Mouse (Mus musculus) neural tube, embryonic 12.5 days (tissue): ENCODE results near the gene Eif4g3. TPM values are rescaled to one million over a fixed set of nuclear protein-coding genes. Genes with fewer than 3 reads are reported as not detected.

Experiments
- ATAC-seq: fragments of 200-750 bp; cut with Nextera tagmentation; 2 replicates; pipeline ENCODE4 v1.8.0; 2017; ENCODE audit warnings: low read depth, mild to moderate bottlenecking, moderate TSS enrichment, moderate library complexity; ENCODE audit not compliant: low FRiP score
- H3K27ac ChIP-seq: fragments of 300-500 bp; sonication (generic); 2 replicates; pipeline ENCODE4 v1.5.1; 2016
- H3K27me3 ChIP-seq: fragments of 300-500 bp; sonication (generic); replicated peaks from 2 replicates; pipeline ENCODE4 v1.6.1; 2016; ENCODE audit warnings: mild to moderate bottlenecking
- H3K36me3 ChIP-seq: fragments of 300-500 bp; sonication (generic); 2 replicates; pipeline ENCODE4 v1.6.1; 2016; ENCODE audit warnings: mild to moderate bottlenecking
- H3K4me1 ChIP-seq: fragments of 300-500 bp; sonication (generic); 2 replicates; pipeline ENCODE4 v1.6.1; 2016
- H3K4me2 ChIP-seq: fragments of 300-500 bp; sonication (generic); replicated peaks from 2 replicates; pipeline ENCODE4 v1.6.1; 2016; ENCODE audit warnings: mild to moderate bottlenecking
- H3K4me3 ChIP-seq: fragments of 300-500 bp; sonication (generic); 2 replicates; pipeline ENCODE4 v1.5.1; 2016
- H3K9ac ChIP-seq: fragments of 300-500 bp; sonication (generic); 2 replicates; pipeline ENCODE4 v1.6.1; 2016; ENCODE audit warnings: mild to moderate bottlenecking
- H3K9me3 ChIP-seq: fragments of 300-500 bp; sonication (generic); 2 replicates; pipeline ENCODE4 v1.6.1; 2016; ENCODE audit warnings: mild to moderate bottlenecking
- WGBS: fragments of 180-500 bp; shearing (Covaris S2); methylation state at CpG from one replicate; pipeline ENCODE4 v1.1.7; 2016; 5-methylcytosine and 5-hydroxymethylcytosine counted together
- polyA plus RNA-seq: library from polyadenylated mRNA; unstranded; fragments of >200 nt; fragmentation: Nextera tagmentation; extraction: Ambion mirVana; gene quantifications from 2 replicates; pipeline ENCODE4 v1.2.1, GENCODE M21; 2016

Gene Eif4g3
- polyA plus RNA-seq, 1 experiment from 2014 or later, result 60.4 TPM

DNA sequence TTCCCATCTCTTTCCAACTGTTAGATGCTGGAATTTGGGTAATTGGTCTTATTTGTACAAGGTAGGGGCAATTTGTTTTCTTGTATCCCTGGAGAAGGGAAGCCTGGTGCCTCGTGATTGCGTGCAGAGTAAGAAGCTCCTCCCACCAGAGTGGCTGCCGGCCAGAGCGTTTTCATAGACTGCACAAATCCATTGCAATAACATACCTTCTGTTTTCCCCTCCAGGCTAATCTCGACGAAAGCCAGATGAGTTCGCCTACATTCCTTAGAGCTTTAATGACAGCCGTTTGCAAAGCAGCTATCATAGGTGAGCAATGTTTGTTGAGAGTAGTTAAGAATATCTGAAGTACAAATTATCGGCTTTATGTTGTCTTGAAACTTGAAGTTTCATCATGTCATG is 208.9 kb downstream of the Eif4g3 start:
- Histone ChIP-seq H3K27me3 (no peaks in the 10 kb centered on the region), H3K36me3 (peaks cover 82% of the 10 kb centered on the region), H3K4me1 (no peaks in the 10 kb centered on the region), H3K9ac (no peak overlapping the region), H3K4me3 (no peak overlapping the region), H3K9me3 (no peaks in the 10 kb centered on the region), H3K27ac (no peak overlapping the region), H3K4me2 (no peak overlapping the region)
- ATAC-seq, result no peak
- WGBS, result 89% methylated on average over 9 of the region's 9 CpGs

DNA sequence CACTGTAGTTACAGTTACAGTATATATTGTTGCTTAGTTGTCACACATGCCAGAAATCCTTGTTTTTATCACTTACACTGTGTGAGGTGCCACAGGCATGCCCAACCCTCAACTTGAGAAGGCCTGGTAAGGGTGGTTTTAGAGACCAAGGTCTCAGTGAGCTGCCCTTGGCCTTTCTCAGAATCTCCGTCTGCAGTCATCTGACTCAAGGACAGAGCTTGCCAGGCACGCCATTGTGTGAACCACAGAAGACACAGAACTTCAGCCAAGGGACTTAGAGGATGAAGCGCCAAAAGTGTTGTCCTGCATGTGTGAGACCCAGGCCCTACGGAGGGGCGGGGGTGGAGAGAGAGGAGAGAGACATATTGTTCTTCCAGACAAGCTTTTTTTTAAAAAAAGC is 217.3 kb downstream of the Eif4g3 start:
- ATAC-seq, result no peak
- 96% methylated on average over 5 of the region's 5 CpGs for WGBS
- peaks cover 41% of the 10 kb centered on the region for H3K36me3 ChIP-seq
- no peak overlapping the region for H3K4me3 ChIP-seq
- no peaks in the 10 kb centered on the region for H3K9me3 ChIP-seq
- no peaks in the 10 kb centered on the region for H3K4me1 ChIP-seq
- no peak overlapping the region for H3K9ac ChIP-seq
- H3K27me3 ChIP-seq, result no peaks in the 10 kb centered on the region
- H3K4me2 ChIP-seq, result no peak overlapping the region
- H3K27ac ChIP-seq, result no peak overlapping the region

DNA sequence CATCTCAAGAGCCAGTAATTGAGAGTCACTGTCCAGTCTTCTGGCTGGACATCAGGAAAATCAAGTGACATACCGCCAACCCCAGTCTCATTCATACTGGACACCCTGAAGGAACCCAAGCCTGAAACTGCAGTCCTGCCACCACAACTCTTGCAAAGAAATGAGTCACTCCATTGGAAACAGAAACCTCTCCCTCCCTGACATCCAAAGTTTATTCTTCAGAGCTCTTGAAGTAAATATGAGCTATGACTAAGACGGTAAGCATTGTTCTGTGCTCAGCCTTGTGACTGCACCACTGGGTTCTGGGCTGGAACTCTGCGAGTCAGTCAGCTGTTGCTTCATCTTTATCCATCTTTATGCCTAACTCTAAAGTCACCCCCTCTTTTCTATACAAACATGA is 221.0 kb downstream of the Eif4g3 start:
- Histone ChIP-seq H3K4me2 (no peak overlapping the region), H3K36me3 (peaks cover 14% of the 10 kb centered on the region), H3K9ac (no peak overlapping the region), H3K4me1 (peaks cover 16% of the 10 kb centered on the region), H3K27ac (no peak overlapping the region), H3K4me3 (no peak overlapping the region), H3K9me3 (no peaks in the 10 kb centered on the region), H3K27me3 (no peaks in the 10 kb centered on the region)
- 91% methylated on average over 3 of the region's 3 CpGs for WGBS
- no peak for ATAC-seq

DNA sequence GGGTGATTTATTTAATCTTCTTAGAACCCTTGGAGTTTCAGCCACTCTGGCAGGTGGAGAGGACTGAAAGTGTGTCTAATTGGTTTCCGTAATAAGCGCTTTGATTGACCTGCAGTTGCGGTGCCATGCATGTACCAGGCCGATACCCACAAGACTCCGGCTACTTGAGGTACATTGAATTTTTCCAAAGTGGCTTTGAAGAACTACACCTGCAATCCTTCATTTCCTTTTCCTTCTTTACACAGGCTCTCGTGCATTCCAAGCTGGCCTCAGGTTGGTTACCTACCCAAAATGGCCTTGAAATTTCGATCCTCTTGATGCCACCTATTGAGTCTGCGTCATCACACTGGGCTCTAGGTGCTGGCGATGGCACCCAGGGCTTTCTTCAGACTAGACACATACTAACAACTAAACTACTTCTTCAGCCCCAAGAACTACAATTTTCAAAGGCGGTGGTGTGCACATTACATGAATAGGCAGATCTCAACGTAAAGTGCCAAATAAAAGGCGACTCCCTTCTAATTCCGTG is 222.9 kb downstream of the Eif4g3 start:
- peak overlapping the region; percentile 71 for H3K4me2 ChIP-seq
- H3K9ac ChIP-seq, result peak overlapping the region; percentile 96
- no peaks in the 10 kb centered on the region for H3K36me3 ChIP-seq
- ATAC-seq, result no peak
- H3K4me1 ChIP-seq, result peaks cover 27% of the 10 kb centered on the region
- WGBS, result 48% methylated on average over 13 of the region's 13 CpGs
- peak overlapping the region; percentile 98 for H3K27ac ChIP-seq
- no peaks in the 10 kb centered on the region for H3K9me3 ChIP-seq
- H3K4me3 ChIP-seq, result peak overlapping the region; percentile 99
- no peaks in the 10 kb centered on the region for H3K27me3 ChIP-seq

DNA sequence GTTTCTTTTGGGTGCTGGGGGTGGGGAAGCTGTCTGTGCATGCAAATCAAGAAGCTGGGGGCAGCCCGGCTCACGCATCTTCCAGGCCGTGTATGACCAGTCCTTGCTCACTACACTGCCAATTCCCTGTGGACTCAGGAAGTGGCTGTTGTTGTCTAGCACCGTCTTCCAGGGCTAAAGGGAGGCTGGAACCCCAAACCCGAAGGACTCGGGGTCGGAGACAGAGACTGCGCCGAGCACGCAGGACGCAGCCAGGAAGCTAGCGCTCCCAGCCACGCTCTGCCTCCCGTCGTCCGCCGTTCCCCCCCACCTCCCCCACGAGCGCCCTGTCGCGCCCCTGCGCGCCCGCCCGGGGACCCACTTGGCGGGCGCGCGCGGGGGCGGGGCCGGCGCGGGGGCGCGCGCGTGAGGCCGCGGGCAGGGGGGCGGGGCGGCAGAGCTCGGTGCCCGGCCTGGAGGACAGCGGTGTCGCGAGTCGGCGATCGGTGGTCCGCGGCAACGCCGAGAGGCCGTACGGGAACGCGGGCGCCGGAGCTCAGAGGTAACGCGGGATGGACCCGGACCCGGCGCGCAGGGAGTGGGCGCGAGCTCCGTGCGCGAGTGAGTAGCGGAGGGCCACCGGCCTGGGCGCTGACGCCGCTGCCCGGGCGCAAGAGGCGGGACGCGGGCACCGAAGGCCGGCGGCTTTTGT is 223.5 kb downstream of the Eif4g3 start, which contains the start of gene Hp1bp3:
Gene Hp1bp3, plus strand, starts transcription at position 97 of the 691 bp plus-strand sequence.
- H3K27me3 ChIP-seq, result no peaks in the 10 kb centered on the region
- H3K9me3 ChIP-seq, result no peaks in the 10 kb centered on the region
- H3K36me3 ChIP-seq, result no peaks in the 10 kb centered on the region
- H3K9ac ChIP-seq, result peak within 1 kb of the TSS; percentile 96
- WGBS, result under 1% methylated on average over 76 of the region's 84 CpGs
- H3K4me2 ChIP-seq, result peak within 1 kb of the TSS; percentile 71
- H3K4me3 ChIP-seq, result peak within 1 kb of the TSS; percentile 99
- H3K27ac ChIP-seq, result peak within 1 kb of the TSS; percentile 98
- peaks cover 27% of the 10 kb centered on the region for H3K4me1 ChIP-seq
- peak; percentile 85 for ATAC-seq

DNA sequence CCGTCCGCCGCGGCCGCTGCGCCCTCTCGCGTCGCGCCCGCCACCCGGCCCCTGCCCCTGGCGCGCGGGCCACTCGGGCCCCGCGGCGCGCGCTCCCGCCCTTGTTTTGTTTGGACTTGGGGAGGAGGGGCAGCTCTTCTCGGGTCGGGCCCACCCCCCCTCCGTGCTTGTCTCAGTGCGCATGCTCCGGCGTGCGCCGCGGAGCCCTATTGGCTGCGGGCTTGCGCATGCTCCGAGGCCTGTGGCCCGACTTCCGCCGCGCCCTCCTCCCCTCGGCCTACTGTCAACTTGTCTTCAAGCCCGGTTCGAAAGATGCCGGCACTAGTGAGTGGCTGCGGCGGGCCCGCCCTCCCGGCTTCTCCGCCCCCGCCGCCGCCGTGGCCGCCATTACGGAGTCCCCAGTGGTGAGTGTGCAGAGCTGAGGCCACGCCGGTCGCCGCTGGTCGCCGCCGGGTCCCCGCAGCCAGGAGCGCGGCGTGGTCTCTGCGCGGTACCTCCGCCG is 224.1 kb downstream of the Eif4g3 start:
- H3K36me3 ChIP-seq, result no peaks in the 10 kb centered on the region
- no peaks in the 10 kb centered on the region for H3K9me3 ChIP-seq
- no peaks in the 10 kb centered on the region for H3K27me3 ChIP-seq
- peak overlapping the region; percentile 99 for H3K4me3 ChIP-seq
- H3K4me2 ChIP-seq, result peak overlapping the region; percentile 71
- peak; percentile 96 for ATAC-seq
- peaks cover 27% of the 10 kb centered on the region for H3K4me1 ChIP-seq
- peak overlapping the region; percentile 96 for H3K9ac ChIP-seq
- under 1% methylated on average over 60 of the region's 68 CpGs for WGBS
- H3K27ac ChIP-seq, result peak overlapping the region; percentile 98

DNA sequence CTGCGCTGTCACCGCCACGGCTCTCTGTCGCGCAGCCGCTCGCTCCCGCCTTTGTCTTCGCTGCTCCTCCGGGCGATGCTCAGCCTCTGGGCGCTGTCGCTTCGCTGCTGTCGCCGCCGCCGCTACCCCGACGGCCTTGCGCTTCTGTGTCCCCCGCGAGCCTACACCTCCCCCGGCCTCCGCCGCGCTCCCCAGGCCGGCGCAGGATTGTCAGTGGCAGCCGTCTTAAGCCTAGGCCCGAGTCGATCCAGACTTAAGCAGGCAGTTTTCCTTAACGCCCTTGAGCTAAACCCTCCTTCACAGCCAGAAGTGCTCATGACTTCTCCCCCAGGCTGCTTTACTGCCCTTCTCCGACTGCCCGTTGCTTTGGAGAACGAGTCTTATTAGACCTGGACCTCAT is 224.6 kb downstream of the Eif4g3 start:
- peak overlapping the region; percentile 99 for H3K4me3 ChIP-seq
- peaks cover 4% of the 10 kb centered on the region; the same call in 1 of the 2 replicates for H3K36me3 ChIP-seq
- peaks cover 27% of the 10 kb centered on the region for H3K4me1 ChIP-seq
- H3K9me3 ChIP-seq, result no peaks in the 10 kb centered on the region
- WGBS, result under 1% methylated on average over 33 of the region's 36 CpGs
- H3K27ac ChIP-seq, result peak overlapping the region; percentile 98; the same call in 1 of the 2 replicates
- peak overlapping the region; percentile 71 for H3K4me2 ChIP-seq
- H3K27me3 ChIP-seq, result no peaks in the 10 kb centered on the region
- ATAC-seq, result peak; percentile 14
- peak overlapping the region; percentile 96 for H3K9ac ChIP-seq

DNA sequence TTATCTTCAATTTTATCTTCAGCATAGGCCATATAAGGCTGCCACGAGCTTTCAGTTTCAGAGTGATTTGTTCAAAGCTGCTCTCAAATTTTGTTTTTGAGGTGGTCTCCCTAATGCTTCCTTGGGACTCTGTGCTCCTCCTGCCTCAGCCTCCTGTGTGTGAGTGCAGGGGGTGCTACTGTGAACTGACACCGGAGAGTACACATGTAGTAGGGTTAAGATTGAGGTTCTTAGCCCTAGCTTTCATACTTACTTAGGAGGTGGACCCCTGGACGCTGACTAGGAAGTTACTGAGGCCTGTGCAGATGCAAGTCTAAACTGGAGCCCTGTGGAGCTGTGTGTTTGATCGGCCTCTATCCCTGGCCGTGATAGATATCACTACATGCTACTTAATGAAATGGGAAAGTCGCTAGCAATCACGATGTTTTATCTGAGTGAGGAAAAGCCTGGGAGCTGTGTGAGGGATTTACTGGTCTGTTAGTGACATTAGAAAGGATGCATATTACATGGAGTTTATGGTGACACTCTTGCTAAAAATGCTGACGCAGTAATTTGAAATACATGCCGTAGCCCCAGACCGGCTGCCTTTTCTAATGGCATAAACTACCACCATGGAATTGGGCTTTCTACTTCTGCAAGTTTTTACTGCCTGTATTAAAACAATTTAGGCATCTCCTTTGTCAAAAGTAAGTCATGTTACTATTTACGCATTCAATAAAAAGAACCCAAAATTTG is 225.3 kb downstream of the Eif4g3 start:
- no peak overlapping the region for H3K27ac ChIP-seq
- H3K9me3 ChIP-seq, result no peaks in the 10 kb centered on the region
- H3K4me1 ChIP-seq, result peaks cover 27% of the 10 kb centered on the region
- H3K9ac ChIP-seq, result peak overlapping the region; percentile 96
- no peak for ATAC-seq
- H3K27me3 ChIP-seq, result no peaks in the 10 kb centered on the region
- H3K4me2 ChIP-seq, result peak overlapping the region; percentile 71
- WGBS, result 84% methylated on average over 11 of the region's 11 CpGs
- H3K36me3 ChIP-seq, result peaks cover 11% of the 10 kb centered on the region
- H3K4me3 ChIP-seq, result peak overlapping the region; percentile 99

DNA sequence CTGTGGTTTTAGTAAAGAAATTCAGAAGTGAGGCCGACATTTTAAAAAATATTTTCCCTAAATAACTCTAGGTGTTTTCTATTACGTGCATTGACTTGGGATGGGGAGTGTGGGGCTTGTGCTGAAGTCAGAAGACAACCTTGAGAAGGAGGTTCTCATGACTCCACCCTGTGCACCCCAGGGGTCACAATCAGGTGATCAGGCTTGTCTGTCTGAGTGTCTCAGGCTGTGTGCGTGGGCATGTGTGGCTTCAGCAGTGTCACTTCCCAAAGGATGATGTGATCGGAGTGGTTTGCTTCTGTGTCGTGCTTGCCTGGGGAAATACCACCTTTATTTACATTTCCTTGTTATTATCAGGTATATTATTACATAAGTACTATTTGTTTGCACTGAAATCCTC is 226.5 kb downstream of the Eif4g3 start:
- H3K36me3 ChIP-seq, result peaks cover 23% of the 10 kb centered on the region
- no peaks in the 10 kb centered on the region for H3K9me3 ChIP-seq
- no peak for ATAC-seq
- no peak overlapping the region for H3K4me3 ChIP-seq
- H3K4me2 ChIP-seq, result peak overlapping the region; percentile 71; the same call in 1 of the 2 replicates
- peaks cover 27% of the 10 kb centered on the region for H3K4me1 ChIP-seq
- H3K27ac ChIP-seq, result no peak overlapping the region
- 91% methylated on average over 5 of the region's 5 CpGs for WGBS
- no peaks in the 10 kb centered on the region for H3K27me3 ChIP-seq
- H3K9ac ChIP-seq, result 0 out of 2 replicates have a peak overlapping the region, but pooled peaks have one; percentile 9

DNA sequence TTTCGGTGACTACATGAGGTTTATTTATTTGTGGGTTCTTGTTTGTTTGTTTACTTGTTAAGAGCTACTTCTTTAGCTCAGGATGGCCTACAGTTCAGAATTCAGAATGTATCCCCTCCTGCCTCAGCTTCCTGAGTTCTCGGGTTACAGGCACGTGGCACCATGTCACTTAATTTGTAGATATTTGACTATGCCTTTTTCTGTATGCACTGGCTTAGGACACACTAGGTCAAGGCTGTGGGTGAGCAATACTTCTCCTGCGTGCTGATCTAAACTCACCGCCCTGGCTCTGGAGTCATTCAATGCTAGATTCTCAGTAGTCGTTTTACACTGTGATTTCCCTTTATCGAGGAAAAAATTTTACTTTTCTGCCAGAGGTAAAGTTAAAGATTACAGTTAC is 227.9 kb downstream of the Eif4g3 start:
- no peaks in the 10 kb centered on the region for H3K27me3 ChIP-seq
- no peak overlapping the region for H3K9ac ChIP-seq
- ATAC-seq, result no peak
- H3K4me2 ChIP-seq, result no peak overlapping the region
- no peak overlapping the region for H3K4me3 ChIP-seq
- 91% methylated on average over 7 of the region's 7 CpGs for WGBS
- peaks cover 23% of the 10 kb centered on the region for H3K4me1 ChIP-seq
- no peak overlapping the region for H3K27ac ChIP-seq
- H3K36me3 ChIP-seq, result peaks cover 33% of the 10 kb centered on the region
- H3K9me3 ChIP-seq, result no peaks in the 10 kb centered on the region

DNA sequence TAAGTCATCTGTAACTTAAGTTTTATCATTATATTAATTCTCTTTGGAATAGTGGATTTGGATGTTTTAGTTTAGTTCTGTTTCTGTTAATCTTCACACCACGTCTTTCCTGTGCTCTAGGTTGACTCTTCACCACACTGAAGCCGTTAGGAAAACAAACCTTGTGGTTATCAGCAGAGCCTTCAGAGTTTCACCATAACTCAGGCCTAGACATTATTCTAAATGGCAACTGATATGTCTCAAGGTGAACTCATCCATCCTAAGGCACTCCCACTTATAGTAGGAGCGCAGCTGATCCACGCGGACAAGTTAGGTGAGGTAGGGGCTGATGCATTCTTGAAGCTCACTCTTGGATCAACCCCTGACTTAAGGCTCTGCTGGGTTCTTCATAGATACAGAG is 228.6 kb downstream of the Eif4g3 start:
- H3K36me3 ChIP-seq, result peaks cover 39% of the 10 kb centered on the region
- peaks cover 22% of the 10 kb centered on the region for H3K4me1 ChIP-seq
- H3K9me3 ChIP-seq, result no peaks in the 10 kb centered on the region
- no peak overlapping the region for H3K4me3 ChIP-seq
- H3K4me2 ChIP-seq, result no peak overlapping the region
- H3K9ac ChIP-seq, result no peak overlapping the region
- ATAC-seq, result no peak
- H3K27ac ChIP-seq, result no peak overlapping the region
- H3K27me3 ChIP-seq, result no peaks in the 10 kb centered on the region
- 95% methylated on average over 5 of the region's 5 CpGs for WGBS

DNA sequence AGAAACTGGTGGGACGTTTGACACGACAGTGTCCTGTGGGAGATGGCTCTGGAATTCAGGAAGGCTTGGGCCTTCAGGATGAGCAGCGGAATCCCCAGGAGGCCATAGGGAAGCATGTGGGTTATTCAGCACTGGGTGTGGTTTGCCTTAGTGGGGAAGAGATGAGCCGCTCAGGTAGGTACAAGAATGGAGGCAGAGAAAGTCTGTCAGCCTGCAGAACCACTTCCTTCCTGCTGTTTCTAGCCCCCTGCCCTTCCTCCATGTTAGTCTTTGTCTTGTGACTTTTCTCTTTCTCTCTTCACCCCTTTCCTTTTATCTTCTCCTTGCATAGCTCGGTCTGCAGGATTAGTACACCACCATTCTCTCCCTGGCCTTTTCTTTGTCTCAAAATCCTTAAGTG is 229.6 kb downstream of the Eif4g3 start:
- 87% methylated on average over 5 of the region's 5 CpGs for WGBS
- no peak for ATAC-seq

More for the DNA sequence above, 229.6 kb downstream of the Eif4g3 start:
- Histone ChIP-seq H3K27ac (no peak overlapping the region), H3K9ac (no peak overlapping the region), H3K27me3 (no peaks in the 10 kb centered on the region), H3K36me3 (peaks cover 47% of the 10 kb centered on the region), H3K4me2 (no peak overlapping the region), H3K4me3 (no peak overlapping the region), H3K9me3 (no peaks in the 10 kb centered on the region), H3K4me1 (peaks cover 22% of the 10 kb centered on the region)
